Mouse (Mus musculus) kidney, adult 2 months (tissue): ENCODE measurements around the gene Tmeff1.

Experiments
- CTCF ChIP-seq: fragments of 200-500 bp; conservative IDR thresholded peaks from 2 replicates; pipeline ENCODE4 v1.5.1; 2011; ENCODE audit warnings: low read depth, mild to moderate bottlenecking, control low read depth, low read length, moderate library complexity, mixed read lengths; ENCODE audit not compliant: insufficient read depth, insufficient read length
- POLR2A ChIP-seq: fragments of 200-500 bp; IDR thresholded peaks from one replicate; pipeline ENCODE4 v1.6.1; 2011; ENCODE audit warnings: low read depth, low read length, control low read depth

- TF ChIP-seq POLR2A (no peak), CTCF (no peak)
Measured at GRCm38 (mm10) chr4:48660144-48660543, 75.2 kb downstream of the Tmeff1 start.
